Mouse (Mus musculus) forebrain, postnatal 0 days (tissue): ENCODE data around the gene Inpp5e. TPM values are rescaled to one million over a fixed set of nuclear protein-coding genes. Genes with fewer than 3 reads are reported as not detected.
A peak's percentile ranks its signal among the peaks of the same experiment; 100 is the strongest.

Source experiments
- ATAC-seq: fragments of 200-750 bp; cut with Nextera tagmentation; 2 replicates; pipeline ENCODE4 v1.8.0; 2017; ENCODE audit warnings: mild to moderate bottlenecking, moderate library complexity
- DNase-seq: peaks from one replicate; pipeline ENCODE4 v3.0.0-alpha.2; 2015
- H3K27ac ChIP-seq: fragments of 300-500 bp; sonication (generic); 2 replicates; pipeline ENCODE4 v1.5.1; 2014; ENCODE audit warnings: low read depth, mild to moderate bottlenecking, antibody characterized with exemption, low read length, moderate library complexity, mixed read lengths
- H3K27me3 ChIP-seq: fragments of 300-500 bp; sonication (generic); 2 replicates; pipeline ENCODE4 v1.6.1; 2014; ENCODE audit warnings: mild to moderate bottlenecking, low read length, mixed read lengths; ENCODE audit not compliant: insufficient read depth
- H3K36me3 ChIP-seq: fragments of 300-500 bp; sonication (generic); 2 replicates; pipeline ENCODE4 v1.6.1; 2014; ENCODE audit warnings: mild to moderate bottlenecking, moderate library complexity; ENCODE audit not compliant: insufficient read depth
- H3K4me1 ChIP-seq: fragments of 300-500 bp; sonication (generic); 2 replicates; pipeline ENCODE4 v1.6.1; 2014; ENCODE audit warnings: antibody characterized with exemption; ENCODE audit not compliant: insufficient read depth
- H3K4me2 ChIP-seq: fragments of 300-500 bp; sonication (generic); 2 replicates; pipeline ENCODE4 v1.6.1; 2014; ENCODE audit warnings: low read depth, mild to moderate bottlenecking, moderate library complexity
- H3K4me3 ChIP-seq: fragments of 300-500 bp; sonication (generic); 2 replicates; pipeline ENCODE4 v1.5.1; 2014; ENCODE audit warnings: low read depth, low read length, mixed read lengths
- H3K9ac ChIP-seq: fragments of 300-500 bp; sonication (generic); 2 replicates; pipeline ENCODE4 v1.6.1; 2014; ENCODE audit warnings: mild to moderate bottlenecking
- H3K9me3 ChIP-seq: fragments of 300-500 bp; sonication (generic); 2 replicates; pipeline ENCODE4 v1.6.1; 2016; ENCODE audit warnings: low read length
- CTCF ChIP-seq: sonication (generic); IDR thresholded peaks from 2 replicates; pipeline ENCODE4 v1.5.1; 2016; ENCODE audit warnings: antibody characterized with exemption, control low read depth, low read depth
- WGBS: fragments of 180-500 bp; shearing (Covaris S2); extraction: QIAGEN DNeasy Blood & Tissue Kit; methylation state at CpG from one replicate; pipeline ENCODE4 v1.1.7; 2014; 5-methylcytosine and 5-hydroxymethylcytosine counted together
- polyA plus RNA-seq: library from polyadenylated mRNA; unstranded; fragments of >200 nt; fragmentation: Nextera tagmentation; extraction: Ambion mirVana; gene quantifications from 2 replicates; pipeline ENCODE4 v1.2.1, GENCODE M21; 2015
- total RNA-seq: library from RNA; depleted of rRNA; stranded (reverse); fragments of >200 nt; gene quantifications from 2 replicates; pipeline ENCODE4 v1.2.3, GENCODE M21; 2014

The Inpp5e gene
- total and polyA plus RNA-seq, 2 experiments from 2014 or later, result 12.6 to 26.6 TPM

DNA sequence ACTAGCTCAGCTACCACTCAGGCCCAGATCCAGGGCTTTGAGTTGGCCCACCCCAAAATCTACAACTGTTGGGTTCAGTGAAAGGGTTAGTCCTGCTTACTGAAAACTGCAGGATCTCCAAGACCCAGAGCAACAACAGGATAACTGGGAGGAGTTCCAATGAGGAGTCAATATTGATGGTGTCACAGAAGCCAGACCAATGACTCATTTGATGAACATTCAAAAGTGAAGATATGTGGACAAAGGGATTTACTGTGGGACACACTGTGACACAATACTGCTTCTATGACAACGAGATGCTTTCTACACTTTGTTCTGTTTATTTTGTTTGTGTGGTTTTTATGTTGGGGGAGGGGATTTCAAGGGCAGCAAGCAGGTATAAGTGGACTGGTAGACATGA lies 9.1 kb upstream of the Inpp5e start:
- H3K36me3 ChIP-seq, result peaks cover 95% of the 10 kb centered on the region
- H3K27ac ChIP-seq, result no peak overlapping the region
- no peak for ATAC-seq
- TF ChIP-seq CTCF, result no peak
- no peak overlapping the region for H3K4me2 ChIP-seq
- H3K27me3 ChIP-seq, result no peaks in the 10 kb centered on the region
- no peak for DNase-seq
- no peak overlapping the region for H3K9ac ChIP-seq
- 88% methylated on average over 1 of the region's 1 CpGs for WGBS
- no peak overlapping the region for H3K4me3 ChIP-seq
- no peaks in the 10 kb centered on the region for H3K9me3 ChIP-seq
- no peaks in the 10 kb centered on the region for H3K4me1 ChIP-seq

DNA sequence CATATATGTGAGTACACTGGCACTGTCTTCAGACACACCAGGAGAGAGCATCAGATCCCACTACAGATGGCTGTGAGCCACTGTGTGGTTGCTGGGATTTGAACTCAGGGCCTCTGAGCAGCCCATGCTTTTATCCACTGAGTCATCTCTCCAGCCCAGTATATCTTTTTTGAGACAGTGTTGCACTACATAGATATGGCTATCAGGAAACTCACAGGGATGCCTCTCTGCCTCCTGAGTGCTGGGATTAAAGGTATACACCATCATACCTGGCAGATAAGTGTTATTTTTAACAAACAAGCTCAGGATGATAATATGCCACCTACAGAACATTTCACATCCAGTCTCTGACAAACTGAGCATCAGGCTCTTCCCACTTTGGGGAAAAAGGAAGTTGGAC lies 8.1 kb upstream of the Inpp5e start:
- no peak for ATAC-seq
- H3K27ac ChIP-seq, result no peak overlapping the region
- DNase-seq, result no peak
- H3K36me3 ChIP-seq, result peaks cover 94% of the 10 kb centered on the region
- H3K9ac ChIP-seq, result no peak overlapping the region
- no peak overlapping the region for H3K4me3 ChIP-seq
- no peak overlapping the region for H3K4me2 ChIP-seq
- no peak for TF ChIP-seq CTCF
- H3K9me3 ChIP-seq, result no peaks in the 10 kb centered on the region
- no peaks in the 10 kb centered on the region for H3K27me3 ChIP-seq
- H3K4me1 ChIP-seq, result no peaks in the 10 kb centered on the region

DNA sequence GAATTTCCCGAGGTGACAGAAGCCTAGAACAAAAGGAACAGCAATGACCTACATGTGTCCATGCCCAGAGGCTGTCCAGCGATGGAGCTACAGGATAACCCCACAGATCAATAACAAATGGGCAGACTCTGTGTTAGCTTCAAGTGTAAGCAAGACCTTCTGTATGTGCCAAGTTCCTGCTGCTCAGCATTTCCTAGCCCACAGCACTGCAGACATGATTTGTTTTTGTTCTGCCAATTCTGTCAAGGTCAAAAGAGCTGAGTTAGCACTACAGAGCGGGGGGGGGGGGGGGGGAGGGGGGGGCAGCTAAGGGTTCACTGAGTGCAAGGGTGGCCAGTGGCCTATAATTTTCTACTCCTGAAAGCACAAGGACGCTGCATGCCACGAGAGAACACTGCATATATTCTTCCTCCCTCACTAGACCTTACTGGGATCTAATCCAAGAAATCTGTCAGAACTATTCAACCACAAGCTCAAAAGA lies 2.0 kb upstream of the Inpp5e start:
- H3K4me2 ChIP-seq, result no peak overlapping the region
- no peaks in the 10 kb centered on the region for H3K9me3 ChIP-seq
- no peak overlapping the region for H3K27ac ChIP-seq
- ATAC-seq, result no peak
- H3K9ac ChIP-seq, result no peak overlapping the region
- peaks cover 51% of the 10 kb centered on the region for H3K36me3 ChIP-seq
- H3K4me1 ChIP-seq, result peaks cover 22% of the 10 kb centered on the region
- H3K27me3 ChIP-seq, result no peaks in the 10 kb centered on the region
- 56% methylated on average over 5 of the region's 5 CpGs for WGBS
- no peak overlapping the region for H3K4me3 ChIP-seq
- no peak for TF ChIP-seq CTCF
- no peak for DNase-seq

DNA sequence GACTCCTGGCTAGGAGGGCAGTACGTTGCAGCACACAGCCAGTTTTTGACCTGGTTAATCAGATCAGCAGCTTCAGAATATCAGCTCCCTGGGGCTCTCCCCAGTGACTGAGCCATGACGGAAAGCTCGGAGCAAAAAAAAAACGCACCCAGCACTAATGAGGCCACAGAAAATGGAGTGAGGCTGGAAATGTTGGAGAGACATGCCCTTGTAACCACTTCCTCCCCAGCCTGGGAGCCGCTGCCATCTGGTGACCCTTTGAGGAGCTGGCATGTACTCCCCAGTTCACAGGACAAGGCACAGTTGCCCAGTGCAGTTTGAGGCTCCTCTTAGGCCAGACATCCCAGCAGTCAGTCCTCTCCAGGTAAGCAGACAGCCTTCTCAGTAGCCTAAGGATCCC lies 1.1 kb upstream of the Inpp5e start:
- Histone ChIP-seq H3K36me3 (peaks cover 42% of the 10 kb centered on the region), H3K9ac (no peak overlapping the region), H3K4me1 (peaks cover 29% of the 10 kb centered on the region), H3K9me3 (no peaks in the 10 kb centered on the region), H3K27me3 (no peaks in the 10 kb centered on the region), H3K4me2 (no peak overlapping the region), H3K27ac (no peak overlapping the region), H3K4me3 (no peak overlapping the region)
- TF ChIP-seq CTCF, result no peak
- no peak for ATAC-seq
- no peak for DNase-seq
- WGBS, result 67% methylated on average over 5 of the region's 5 CpGs

DNA sequence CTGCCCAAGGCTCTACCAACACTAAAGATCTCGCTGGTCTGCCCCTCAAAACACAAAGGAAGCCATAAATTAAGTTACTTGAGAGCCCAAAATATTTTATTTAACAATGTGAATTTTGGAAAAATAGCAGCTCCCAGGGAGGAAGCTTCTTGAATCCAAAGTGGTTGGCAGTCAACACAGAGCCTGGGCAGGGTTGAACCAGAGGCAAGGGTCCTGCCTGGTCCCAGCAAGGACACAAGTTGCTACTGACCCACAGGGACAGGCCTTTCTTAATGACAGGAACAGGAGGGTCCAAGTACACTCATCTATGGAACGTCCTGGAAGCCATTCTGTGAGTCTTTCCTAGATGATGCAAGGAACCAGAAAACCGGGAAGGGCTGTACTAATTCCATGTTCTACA lies 359 bp upstream of the Inpp5e start:
- no peaks in the 10 kb centered on the region for H3K9me3 ChIP-seq
- TF ChIP-seq CTCF, result no peak
- peaks cover 29% of the 10 kb centered on the region for H3K4me1 ChIP-seq
- WGBS, result 62% methylated on average over 3 of the region's 3 CpGs
- DNase-seq, result no peak
- peak overlapping the region; percentile 85 for H3K9ac ChIP-seq
- peak overlapping the region; percentile 93 for H3K4me3 ChIP-seq
- no peak for ATAC-seq
- H3K4me2 ChIP-seq, result peak overlapping the region; percentile 77
- no peaks in the 10 kb centered on the region for H3K27me3 ChIP-seq
- no peak overlapping the region; the same call in 1 of the 2 replicates for H3K27ac ChIP-seq
- H3K36me3 ChIP-seq, result peaks cover 36% of the 10 kb centered on the region

DNA sequence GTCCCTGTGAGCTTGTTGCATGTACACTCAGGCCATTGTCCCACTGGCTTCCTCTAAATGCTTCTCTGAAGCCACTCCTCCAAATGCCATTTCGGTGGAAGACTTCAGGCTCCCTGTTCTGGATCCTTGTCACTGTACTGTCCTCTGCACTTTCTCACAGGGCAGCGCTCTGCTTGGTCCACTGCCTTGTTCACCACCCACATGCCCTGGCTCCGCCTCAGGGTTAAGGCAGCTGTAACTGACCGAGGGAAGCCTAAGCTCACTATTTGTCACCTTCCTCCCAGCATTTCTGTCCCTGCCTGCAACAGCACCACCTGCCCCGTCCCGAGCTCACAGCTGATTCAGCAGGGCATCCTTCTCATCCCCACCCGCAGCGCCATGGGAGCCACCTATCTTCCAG lies 5.7 kb downstream of the Inpp5e start:
- Histone ChIP-seq H3K27ac (no peak overlapping the region), H3K9me3 (no peaks in the 10 kb centered on the region), H3K4me3 (no peak overlapping the region), H3K4me1 (peaks cover 28% of the 10 kb centered on the region), H3K36me3 (peaks cover 46% of the 10 kb centered on the region), H3K4me2 (no peak overlapping the region), H3K9ac (no peak overlapping the region), H3K27me3 (no peaks in the 10 kb centered on the region)
- WGBS, result 86% methylated on average over 8 of the region's 8 CpGs
- ATAC-seq, result no peak
- no peak for TF ChIP-seq CTCF
- no peak for DNase-seq

DNA sequence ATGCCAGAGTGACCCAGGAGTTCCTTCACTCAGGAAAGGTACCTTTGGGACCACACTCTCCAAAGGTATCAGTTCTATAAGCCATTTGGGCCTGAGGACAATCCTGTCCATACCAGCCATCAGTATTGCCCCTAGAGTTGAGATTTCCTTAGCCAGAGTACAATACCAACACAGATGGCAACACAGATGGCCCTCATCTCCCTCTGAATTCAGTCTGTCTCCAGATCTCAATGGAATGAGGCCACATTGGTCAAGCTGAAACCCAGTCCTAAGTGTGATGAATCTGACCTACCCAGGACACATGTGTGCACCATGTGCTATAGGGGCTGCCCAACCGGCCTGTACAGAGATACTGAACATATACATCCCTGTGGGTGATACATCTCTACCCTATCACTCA lies 6.7 kb downstream of the Inpp5e start:
- Histone ChIP-seq H3K27ac (no peak overlapping the region), H3K9me3 (no peaks in the 10 kb centered on the region), H3K27me3 (no peaks in the 10 kb centered on the region), H3K36me3 (peaks cover 55% of the 10 kb centered on the region), H3K4me1 (peaks cover 17% of the 10 kb centered on the region), H3K4me3 (no peak overlapping the region), H3K9ac (no peak overlapping the region), H3K4me2 (no peak overlapping the region)
- no peak for TF ChIP-seq CTCF
- ATAC-seq, result no peak
- WGBS, result 81% methylated on average over 1 of the region's 1 CpGs
- no peak for DNase-seq

DNA sequence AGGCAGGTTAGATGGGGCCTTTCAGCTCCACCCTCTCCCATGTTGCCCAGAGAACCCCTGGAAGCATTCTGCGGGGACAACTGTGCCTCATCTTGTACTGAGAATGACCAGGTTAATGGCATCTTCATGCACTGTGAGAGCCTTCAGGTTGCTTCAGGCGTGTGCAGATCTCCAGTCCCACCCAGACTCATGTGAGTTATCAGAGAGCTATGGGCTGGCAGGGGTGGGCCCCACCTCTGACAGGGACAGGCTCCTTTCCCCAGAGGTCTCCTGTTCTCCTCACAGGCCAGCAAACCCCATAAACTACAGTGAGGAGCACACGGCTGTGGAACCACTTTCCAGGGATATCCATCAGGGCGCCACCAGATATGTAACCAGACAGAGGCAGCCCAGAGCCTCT lies 8.0 kb downstream of the Inpp5e start:
- Histone ChIP-seq H3K27me3 (no peaks in the 10 kb centered on the region), H3K27ac (no peak overlapping the region), H3K4me1 (peaks cover 7% of the 10 kb centered on the region; the same call in 1 of the 2 replicates), H3K4me2 (no peak overlapping the region), H3K9ac (no peak overlapping the region), H3K9me3 (no peaks in the 10 kb centered on the region), H3K4me3 (no peak overlapping the region), H3K36me3 (peaks cover 63% of the 10 kb centered on the region)
- TF ChIP-seq CTCF, result no peak
- ATAC-seq (no peak), DNase-seq (no peak)
- WGBS, result 94% methylated on average over 4 of the region's 4 CpGs
